ENCODE assay signal across 21 mouse cellular contexts in the genomic region with DNA sequence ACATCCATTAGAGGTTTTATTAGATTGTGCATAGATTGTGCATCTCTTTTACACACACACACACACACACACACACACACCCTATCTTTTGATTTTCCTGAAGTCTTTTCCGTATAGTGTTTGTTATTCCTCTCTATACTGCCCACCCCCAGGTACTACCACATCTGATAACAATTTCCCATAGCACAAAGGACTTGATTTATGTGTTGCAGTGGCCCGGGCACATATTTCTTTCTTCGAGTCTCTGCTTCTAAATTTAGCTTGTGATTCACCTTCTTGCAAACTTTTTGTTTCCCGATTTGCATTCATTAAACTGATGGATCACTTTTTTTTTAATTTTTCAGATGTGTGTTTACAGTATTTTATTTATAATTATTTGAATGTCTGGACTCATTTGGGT.
"Had no signal": no experiment of that assay in that cellular context is flagged by ENCODE, and none has a peak within 500 bp of the region (broad histone marks: within the 10 kb centered on the region; RNA-seq: fewer than 3 reads in every experiment).

No protein-coding gene starts in this region.

- H3K36me3 ChIP-seq: lung, embryonic 15.5 days; midbrain, embryonic 10.5 days; midbrain, embryonic 12.5 days; neural tube, embryonic 13.5 days; neural tube, embryonic 15.5 days; stomach, embryonic 15.5 days had no signal

- H3K4me2 ChIP-seq: lung, embryonic 15.5 days; midbrain, embryonic 12.5 days; neural tube, embryonic 13.5 days; neural tube, embryonic 15.5 days; stomach, embryonic 15.5 days had no signal

- H3K4me1 ChIP-seq: lung, embryonic 15.5 days; megakaryocyte, embryonic 14.5 days; midbrain, embryonic 10.5 days; midbrain, embryonic 12.5 days; neural tube, embryonic 13.5 days; neural tube, embryonic 15.5 days; stomach, embryonic 15.5 days had no signal

- ATAC-seq: lung, postnatal 0 days; midbrain, embryonic 16.5 days had no signal

- H3K4me3 ChIP-seq: lung, embryonic 15.5 days; megakaryocyte, embryonic 14.5 days; midbrain, embryonic 10.5 days; midbrain, embryonic 12.5 days; myocyte; neural tube, embryonic 13.5 days; neural tube, embryonic 15.5 days; stomach, embryonic 15.5 days had no signal

- H3K27me3 ChIP-seq: lung, embryonic 15.5 days; megakaryocyte, embryonic 14.5 days; midbrain, embryonic 12.5 days; neural tube, embryonic 13.5 days; neural tube, embryonic 15.5 days; stomach, embryonic 15.5 days had no signal

- DNase-seq: lung, adult 2 months; lung, postnatal 14 days; lung, postnatal 36 days; midbrain, embryonic 14.5 days; retina, postnatal 1 day; right cerebral cortex, adult 18-20 months; thymus, adult 2 months; thymus, postnatal 25 days; thymus, postnatal 4 days had no signal

- H3K9ac ChIP-seq: lung, embryonic 15.5 days; midbrain, embryonic 12.5 days; neural tube, embryonic 13.5 days; neural tube, embryonic 15.5 days; stomach, embryonic 15.5 days had no signal

- H3K27ac ChIP-seq: lung, embryonic 15.5 days; macrophage; midbrain, embryonic 10.5 days; midbrain, embryonic 12.5 days; neural tube, embryonic 13.5 days; neural tube, embryonic 15.5 days; stomach, embryonic 15.5 days; stomach, postnatal 0 days had no signal

- H3K9me3 ChIP-seq: lung, embryonic 15.5 days; megakaryocyte, embryonic 14.5 days; midbrain, embryonic 10.5 days; midbrain, embryonic 12.5 days; neural tube, embryonic 13.5 days; neural tube, embryonic 15.5 days; stomach, embryonic 15.5 days had no signal
